18 mouse cellular contexts compared by ENCODE assay signal in the genomic region with DNA sequence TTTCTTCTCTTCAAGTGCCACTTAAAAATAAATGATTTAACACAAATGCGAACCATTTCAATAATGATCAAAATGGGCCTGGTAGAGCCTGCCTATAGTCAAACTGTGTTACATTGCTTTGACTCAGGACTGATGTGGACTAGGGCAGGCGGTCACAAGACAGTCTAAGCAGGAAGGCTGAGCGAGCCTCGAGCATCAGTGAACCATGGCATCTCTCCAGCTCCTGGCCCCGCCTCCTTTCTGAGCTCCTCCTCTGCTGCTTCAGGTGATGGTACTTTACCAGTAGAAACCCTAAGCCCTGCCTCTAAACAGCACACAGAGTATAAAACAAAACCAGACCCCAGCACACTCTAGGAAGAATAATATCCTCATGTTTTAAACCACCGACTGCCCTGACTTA. TPM values are rescaled to one million over a fixed set of nuclear protein-coding genes. Genes with fewer than 3 reads are reported as not detected.
DNase-seq lines count a peak whose midpoint lies in the region; ATAC-seq and TF ChIP-seq lines count a peak whose summit lies in the region.
"Had no signal": no experiment of that assay in that cellular context is flagged by ENCODE, and none has a peak within 500 bp of the region (broad histone marks: within the 10 kb centered on the region; RNA-seq: fewer than 3 reads in every experiment).

No protein-coding gene starts in this region.

- peak; percentile 21 for DNase-seq in lung, embryonic 14.5 days
- DNase-seq in lung, adult 2 months, result no peak
- DNase-seq in lung, postnatal 4 days, result peak; percentile 17 to 29
- peak; percentile 56 to 72 for DNase-seq in spleen, postnatal 4 days (ENCODE audit: low spot score in 2 of 2)
- no peak for DNase-seq in right cerebral cortex, postnatal 36 days (ENCODE audit: low spot score in 2 of 2)
- DNase-seq in thymus, postnatal 10 days (ENCODE audit: low spot score in 2 of 2), result no peak
- no peak for DNase-seq in layer of hippocampus, adult 9-11 months
- DNase-seq: cerebellum, adult 8-10 months; embryo, embryonic 11 days; forebrain, postnatal 0 days; right cerebral cortex, postnatal 25 days had no signal

- TF ChIP-seq POLR2A in lung, adult 2 months (IDR thresholded peaks at IDR 0.05; ENCODE audit: borderline replicate concordance, extremely low read depth, low read depth, low read length), result no peak

- no peak overlapping the region for H3K27ac ChIP-seq in lung, embryonic 14.5 days (ENCODE audit: low read depth)
- no peak overlapping the region for H3K27ac ChIP-seq in kidney, embryonic 16.5 days (ENCODE audit: low read length)
- H3K27ac ChIP-seq: heart, embryonic 15.5 days; hindbrain, embryonic 13.5 days; limb, embryonic 10.5 days; liver, embryonic 14.5 days had no signal

- WGBS in lung, embryonic 14.5 days, result 71% methylated on average over 6 of the region's 6 CpGs
- WGBS in lung, adult 2 months, result 59% methylated on average over 6 of the region's 6 CpGs
- WGBS in kidney, embryonic 16.5 days, result 64% methylated on average over 6 of the region's 6 CpGs

- peaks cover 48% of the 10 kb centered on the region for H3K36me3 ChIP-seq in lung, embryonic 14.5 days (ENCODE audit: insufficient read depth)
- H3K36me3 ChIP-seq in kidney, embryonic 16.5 days (ENCODE audit: insufficient read depth, low read length), result peaks cover 15% of the 10 kb centered on the region

- no peak overlapping the region for H3K4me3 ChIP-seq in lung, embryonic 14.5 days (ENCODE audit: low read depth, low read length)
- no peak overlapping the region for H3K4me3 ChIP-seq in lung, adult 2 months (replicated peaks; ENCODE audit: extremely low read depth, low read depth, low read length)
- H3K4me3 ChIP-seq in kidney, embryonic 16.5 days (ENCODE audit: low read length), result no peak overlapping the region
- H3K4me3 ChIP-seq: heart, embryonic 15.5 days; hindbrain, embryonic 13.5 days; limb, embryonic 10.5 days had no signal

- no peaks in the 10 kb centered on the region for H3K9me3 ChIP-seq in lung, embryonic 14.5 days (ENCODE audit: low read depth, low read length)
- no peaks in the 10 kb centered on the region for H3K9me3 ChIP-seq in kidney, embryonic 16.5 days (ENCODE audit: low read length)
- H3K9me3 ChIP-seq: heart, embryonic 15.5 days; hindbrain, embryonic 13.5 days; limb, embryonic 10.5 days had no signal

- H3K9ac ChIP-seq in lung, embryonic 14.5 days, result no peak overlapping the region
- no peak overlapping the region for H3K9ac ChIP-seq in kidney, embryonic 16.5 days (replicated peaks; ENCODE audit: low read length)
- H3K9ac ChIP-seq: forebrain, postnatal 0 days; heart, embryonic 15.5 days; hindbrain, embryonic 13.5 days; liver, embryonic 14.5 days had no signal

- no peaks in the 10 kb centered on the region for H3K4me1 ChIP-seq in lung, embryonic 14.5 days (ENCODE audit: insufficient read depth)
- no peaks in the 10 kb centered on the region for H3K4me1 ChIP-seq in lung, adult 2 months (ENCODE audit: control insufficient read depth, insufficient read depth, low read length)
- H3K4me1 ChIP-seq in kidney, embryonic 16.5 days (ENCODE audit: insufficient read depth, low read length), result no peaks in the 10 kb centered on the region
- H3K4me1 ChIP-seq: hindbrain, embryonic 13.5 days; limb, embryonic 10.5 days had no signal

- no peak for TF ChIP-seq CTCF in lung, embryonic 14.5 days (IDR thresholded peaks at IDR 0.05; ENCODE audit: low read depth)
- no peak for TF ChIP-seq CTCF in lung, adult 2 months (IDR thresholded peaks at IDR 0.05; ENCODE audit: insufficient read depth, low read length)

- no peak for ATAC-seq in lung, embryonic 14.5 days (ENCODE audit: insufficient read depth)
- ATAC-seq in kidney, embryonic 16.5 days (ENCODE audit: low FRiP score, low TSS enrichment), result peak; percentile 85; the same call in 1 of the 2 replicates
- ATAC-seq: activated CD4-positive, CD25-positive, alpha-beta regulatory T cell, adult 4 months; forebrain, postnatal 0 days; intestine, embryonic 16.5 days had no signal

- no peaks in the 10 kb centered on the region for H3K27me3 ChIP-seq in lung, embryonic 14.5 days (ENCODE audit: insufficient read depth, low read length)
- H3K27me3 ChIP-seq in kidney, embryonic 16.5 days (ENCODE audit: insufficient read depth, low read length), result no peaks in the 10 kb centered on the region
- H3K27me3 ChIP-seq: heart, embryonic 15.5 days; hindbrain, embryonic 13.5 days had no signal

- H3K4me2 ChIP-seq in lung, embryonic 14.5 days, result no peak overlapping the region
- no peak overlapping the region for H3K4me2 ChIP-seq in kidney, embryonic 16.5 days (replicated peaks; ENCODE audit: low read depth, low read length)
- H3K4me2 ChIP-seq: heart, embryonic 15.5 days; hindbrain, embryonic 13.5 days had no signal

RNA-seq across cellular contexts. Expression of a gene that starts 36.3 kb away (rescaled TPM):
- polyA plus RNA-seq in lung, embryonic 14.5 days (2014; fragmentation: Nextera tagmentation; extraction: Ambion mirVana), result 81.1 and 97.4 TPM in 2 replicates
- 4.3 and 8.1 TPM in 2 replicates for polyA plus RNA-seq in lung, adult 2 months (2012; rRNA removed)
- polyA plus RNA-seq in kidney, embryonic 16.5 days (2015; fragmentation: Nextera tagmentation; extraction: Ambion mirVana), result 72.4 and 76.0 TPM in 2 replicates

Comparison
In these comparisons a context has a peak if more than half of its experiments do, and no peak if none do; other contexts are left out.
1. DNase-seq: peak in lung, embryonic 14.5 days (single experiment), lung, postnatal 4 days (2 of 2) and spleen, postnatal 4 days (2 of 2); none in lung, adult 2 months (single experiment), right cerebral cortex, postnatal 36 days (0 of 2), thymus, postnatal 10 days (0 of 2) and layer of hippocampus, adult 9-11 months (single experiment).